Mouse (Mus musculus) WW6 (cell line): ENCODE results near the gene Rhot1.
"Not testable (repeated sequence)": the region's sequence is repeated elsewhere in the genome, so short reads cannot be mapped to it uniquely, and the experiment has no call there.

ENCODE experiments used
- DNase-seq: peaks from one replicate; pipeline ENCODE4 v3.0.0-alpha.2; 2013; ENCODE audit warnings: low read depth, low spot score

Rhot1 gene

GRCm38 (mm10) chr11:80208860-80209800 is at the start of gene Rhot1:
Rhot1 (plus strand) TSS chr11:80209019.
- peak; percentile 95 for DNase-seq

GRCm38 (mm10) chr11:80161041-80161440 is 47.8 kb upstream of the Rhot1 start:
- no peak for DNase-seq

- no peak for DNase-seq
Measured at GRCm38 (mm10) chr11:80163362-80164116, 45.3 kb upstream of the Rhot1 start.

- no peak for DNase-seq
Measured at GRCm38 (mm10) chr11:80164224-80164623, 44.6 kb upstream of the Rhot1 start.

- DNase-seq = no peak
Measured at GRCm38 (mm10) chr11:80168121-80168520, 40.7 kb upstream of the Rhot1 start.

GRCm38 (mm10) chr11:80168611-80169249 is 40.1 kb upstream of the Rhot1 start:
- no peak for DNase-seq

- DNase-seq = no peak
Measured at GRCm38 (mm10) chr11:80169629-80170028, 39.2 kb upstream of the Rhot1 start.

- DNase-seq = no peak
Measured at GRCm38 (mm10) chr11:80170351-80170750, 38.5 kb upstream of the Rhot1 start.

GRCm38 (mm10) chr11:80171884-80172283 is 36.9 kb upstream of the Rhot1 start:
- DNase-seq = no peak

GRCm38 (mm10) chr11:80173963-80174670 is 34.7 kb upstream of the Rhot1 start:
- DNase-seq = no peak

GRCm38 (mm10) chr11:80176911-80177895 is 31.6 kb upstream of the Rhot1 start:
- DNase-seq = no peak

GRCm38 (mm10) chr11:80178316-80178715 is 30.5 kb upstream of the Rhot1 start:
- no peak for DNase-seq

- DNase-seq = no peak
Measured at GRCm38 (mm10) chr11:80181021-80181749, 27.6 kb upstream of the Rhot1 start.

GRCm38 (mm10) chr11:80183054-80183704 is 25.6 kb upstream of the Rhot1 start:
- DNase-seq = not testable (repeated sequence)

GRCm38 (mm10) chr11:80183705-80184255 is 25.0 kb upstream of the Rhot1 start, which contains the start of gene Rnf135:
Rnf135 (plus strand) TSS chr11:80183851.
- no peak for DNase-seq

GRCm38 (mm10) chr11:80184531-80185071 is 24.2 kb upstream of the Rhot1 start:
- no peak for DNase-seq

- not testable (repeated sequence) for DNase-seq
Measured at GRCm38 (mm10) chr11:80185441-80185976, 23.3 kb upstream of the Rhot1 start.

- no peak for DNase-seq
Measured at GRCm38 (mm10) chr11:80190280-80190679, 18.5 kb upstream of the Rhot1 start.
